Mouse (Mus musculus) CD8-positive naive resting alpha-beta T cell, adult 2 months (primary cell): ENCODE measurements at regions not wholly inside any gene's neighbourhood (a gene's known extent, or its start where the extent isn't known, plus 50 kb on each side); places are given as distances from the start of the nearest gene placed in this dataset.
A peak's percentile ranks its signal among the peaks of the same experiment; 100 is the strongest.

Source experiments
- DNase-seq, 2 experiments: peaks; one replicate each; pipeline ENCODE4 v3.0.0; 2022; ENCODE audit warnings: low read depth in 2 of 2, low spot score in 2 of 2

GRCm38 (mm10) chr10:45009676-45010075, 57.3 kb upstream of the Prep start:
- DNase-seq: no peak

DNA sequence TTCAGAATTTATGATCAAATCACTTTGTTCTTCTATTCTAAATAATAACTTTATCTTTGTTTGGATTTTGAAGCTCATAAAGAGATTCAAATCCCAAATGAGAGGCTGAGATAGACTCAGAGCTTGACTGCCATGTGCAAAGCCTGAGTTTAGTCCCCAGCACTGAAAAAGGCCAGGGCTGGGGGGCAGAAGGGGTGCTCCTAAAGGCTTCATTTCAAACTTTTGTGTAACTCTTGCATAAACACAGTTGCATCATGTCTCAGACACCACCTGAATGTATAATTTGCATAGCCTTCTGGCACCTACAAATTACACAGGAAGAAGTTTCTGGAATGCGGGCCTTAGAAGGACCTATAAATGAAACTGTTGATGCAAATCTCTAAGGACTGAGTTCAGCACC, 57.8 kb upstream of the Prep start:
- no peak for DNase-seq

- DNase-seq: no peak
Observed at GRCm38 (mm10) chr10:45004037-45004653, 62.9 kb upstream of the Prep start.

DNA sequence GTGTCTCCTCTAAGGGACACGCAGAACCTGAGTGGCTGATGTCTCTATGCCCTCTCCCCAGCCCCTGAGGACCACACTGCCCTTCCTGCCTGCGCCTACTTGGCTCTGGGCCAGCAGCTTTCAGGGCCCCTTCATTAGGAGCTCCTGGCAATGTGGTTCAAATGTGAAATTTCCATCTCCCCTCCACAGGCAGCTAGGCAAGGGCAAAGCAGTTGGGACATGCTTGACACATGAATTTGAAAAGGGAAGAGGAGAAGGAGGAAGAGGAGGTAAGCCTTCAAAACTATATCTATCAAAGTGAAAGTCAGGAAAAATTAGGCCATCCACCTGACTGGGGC, 63.7 kb upstream of the Prep start:
- DNase-seq: no peak

GRCm38 (mm10) chr10:45002637-45003343, 64.2 kb upstream of the Prep start:
- no peak for DNase-seq

DNA sequence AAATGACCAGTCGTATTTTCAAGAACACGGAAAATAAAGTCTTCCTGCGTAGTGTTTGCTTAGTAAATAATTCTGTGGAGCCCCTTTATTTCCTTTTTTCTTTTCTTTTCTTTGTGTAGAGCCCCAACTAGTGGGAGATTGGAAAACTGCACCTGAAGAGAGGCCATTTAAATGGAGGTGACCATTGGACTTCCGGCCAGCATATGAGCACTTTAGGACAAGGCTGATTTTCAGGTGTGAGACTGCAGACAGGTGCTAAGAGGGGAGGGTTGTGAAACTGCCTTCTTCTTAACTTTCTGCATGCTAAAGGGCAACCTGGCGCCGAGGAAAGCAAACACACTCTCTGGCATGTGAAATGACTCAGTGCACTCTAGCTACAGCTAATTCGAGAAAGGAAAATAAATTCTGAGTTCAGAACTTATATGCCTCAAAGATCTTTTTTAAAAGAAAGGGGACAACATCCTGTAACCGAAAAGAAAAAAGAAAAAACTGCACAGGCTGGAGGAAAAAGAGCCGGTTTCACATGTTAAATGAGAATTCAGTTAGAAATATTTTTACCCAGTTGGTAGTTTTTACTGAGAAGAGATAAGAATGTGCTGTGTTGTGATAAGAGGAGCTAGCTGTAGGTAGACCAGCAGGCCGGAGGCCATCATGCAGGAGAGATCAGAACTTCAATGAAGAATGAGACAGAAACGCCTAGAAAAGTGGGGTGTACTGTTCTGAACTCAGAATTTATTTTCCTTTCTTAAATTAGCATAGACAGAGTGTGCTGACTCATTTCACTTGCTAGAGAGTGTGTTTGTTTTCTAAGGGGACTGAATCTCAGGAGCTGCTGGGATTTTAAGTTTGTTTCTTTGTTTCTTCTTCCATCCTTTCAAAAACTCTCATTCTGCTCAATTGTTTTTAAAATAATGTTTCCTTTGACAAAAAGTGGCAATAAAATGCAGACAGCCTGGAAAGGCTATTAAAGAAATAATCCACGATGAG, 65.8 kb upstream of the Prep start:
- peak; percentile 7 to 22 for DNase-seq

- no peak for DNase-seq
Observed at GRCm38 (mm10) chr10:45000027-45000840, 66.8 kb upstream of the Prep start.

DNA sequence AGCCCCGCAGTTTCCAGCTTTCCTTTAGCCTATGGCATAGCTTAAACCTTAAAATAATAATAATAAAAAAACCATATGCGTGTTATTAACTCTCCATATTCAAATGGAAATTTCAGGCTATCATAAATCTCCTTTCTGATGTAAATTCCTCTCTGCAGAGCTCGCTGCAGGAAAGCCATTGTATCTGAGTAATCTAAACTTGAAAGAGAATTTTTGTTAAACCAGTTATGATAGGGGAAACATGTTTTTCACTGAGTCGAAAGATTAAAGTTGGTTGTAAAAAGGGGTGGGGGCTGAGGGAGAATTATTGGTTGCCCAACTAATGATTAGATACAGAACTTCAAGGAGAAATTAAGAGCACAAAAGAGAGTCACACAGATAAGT, 69.1 kb upstream of the Prep start:
- no peak for DNase-seq

DNA sequence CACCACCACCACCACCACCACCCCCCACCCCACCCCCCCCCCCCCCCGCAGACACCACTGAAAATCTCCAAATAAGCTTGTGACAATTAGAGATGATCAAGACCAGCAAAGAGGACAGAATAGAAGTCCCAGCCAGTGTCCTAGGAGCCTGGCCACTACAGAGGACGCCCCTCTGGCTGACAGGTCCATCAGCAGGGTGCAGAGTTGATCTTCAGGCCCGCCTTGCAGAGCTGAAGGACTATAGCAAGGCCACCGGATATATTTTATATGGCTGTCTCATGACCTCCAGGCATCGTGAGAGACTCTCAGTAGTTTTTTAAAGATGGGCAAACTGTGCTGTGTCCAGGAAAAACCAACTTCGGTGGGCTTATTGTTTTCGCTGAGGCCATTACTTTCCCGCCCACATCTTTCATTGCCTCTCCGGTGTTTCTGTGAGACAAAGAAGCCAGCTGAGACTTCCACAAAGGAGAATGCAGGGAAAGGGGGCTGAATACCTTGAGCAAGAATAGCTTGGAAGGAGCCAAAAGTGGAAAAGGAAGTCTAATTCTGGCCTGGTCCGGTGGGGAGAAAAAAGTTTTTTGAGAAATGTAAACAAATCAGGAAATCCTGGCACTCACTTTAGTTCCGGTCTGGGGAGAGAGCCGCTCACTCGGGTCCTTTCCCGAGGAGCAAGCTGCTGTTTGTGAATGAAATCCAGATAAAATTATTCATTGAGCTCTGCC, 69.7 kb upstream of the Prep start:
- no peak for DNase-seq

DNA sequence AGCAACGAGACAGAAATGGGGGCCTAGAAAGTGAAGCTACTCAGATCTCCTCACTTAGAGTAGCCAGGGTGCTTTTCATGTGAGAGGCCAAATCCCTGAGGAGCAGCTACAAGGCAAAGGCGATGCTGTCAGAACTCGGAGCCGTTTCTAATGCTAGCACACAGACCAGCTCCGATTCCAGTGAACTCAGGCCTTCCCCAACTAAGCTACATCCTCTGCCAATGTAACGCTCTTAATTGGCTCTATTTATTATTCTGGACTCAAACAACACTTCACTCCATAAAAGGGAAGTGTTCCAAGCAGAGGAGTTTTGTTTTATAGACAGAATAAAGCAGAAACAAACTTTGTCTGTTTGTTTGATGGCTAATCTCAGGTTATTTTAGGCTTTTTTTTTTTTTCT, 71.2 kb upstream of the Prep start:
- no peak for DNase-seq

GRCm38 (mm10) chr10:44994385-44995281, 72.4 kb upstream of the Prep start:
- DNase-seq: no peak

- no peak for DNase-seq
Observed at GRCm38 (mm10) chr10:44993470-44994260, 73.3 kb upstream of the Prep start.

GRCm38 (mm10) chr10:44989539-44989938, 77.5 kb upstream of the Prep start:
- no peak for DNase-seq

DNA sequence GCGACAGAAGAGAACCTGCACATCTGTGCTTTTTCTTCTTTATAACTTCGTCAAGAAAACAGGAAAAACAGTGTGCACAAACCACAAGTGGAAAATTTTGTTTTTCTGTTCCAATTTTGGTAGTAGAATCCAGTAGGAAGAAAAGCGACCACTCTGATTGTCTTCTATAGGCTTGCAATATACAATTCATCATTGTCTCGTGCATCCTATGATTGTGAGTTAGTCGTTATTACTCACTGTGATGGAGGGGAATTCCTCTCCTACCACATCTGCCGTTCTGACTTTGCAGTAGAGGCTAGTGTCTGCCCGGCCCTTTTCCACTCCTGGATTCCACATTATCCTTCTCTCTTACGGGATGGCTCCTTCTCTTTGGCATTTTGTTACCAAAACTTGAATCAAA, 78.2 kb upstream of the Prep start:
- DNase-seq: no peak

- DNase-seq: no peak
Observed at GRCm38 (mm10) chr10:44987615-44988014, 79.4 kb upstream of the Prep start.

DNA sequence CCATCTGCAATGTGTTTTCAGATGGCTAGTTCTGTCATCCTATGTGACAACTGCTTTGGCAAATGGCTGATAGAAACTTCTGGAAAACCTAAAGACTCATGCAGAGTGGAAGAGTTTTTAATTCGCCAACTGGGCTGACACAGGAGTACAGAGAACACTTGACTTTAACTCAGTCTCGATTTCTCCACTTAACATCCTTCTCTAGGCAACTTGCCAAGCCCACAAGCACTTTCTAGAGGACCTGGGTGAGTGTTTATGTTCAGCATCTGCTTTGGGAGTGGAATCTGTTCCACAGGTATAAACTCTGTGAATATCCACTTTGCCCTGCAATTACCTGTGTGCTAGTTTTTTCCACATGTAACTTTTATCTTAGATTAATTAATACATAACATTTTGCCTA, 85.1 kb upstream of the Prep start:
- no peak for DNase-seq

- no peak for DNase-seq
Observed at GRCm38 (mm10) chr10:44976815-44977214, 90.2 kb upstream of the Prep start.

DNA sequence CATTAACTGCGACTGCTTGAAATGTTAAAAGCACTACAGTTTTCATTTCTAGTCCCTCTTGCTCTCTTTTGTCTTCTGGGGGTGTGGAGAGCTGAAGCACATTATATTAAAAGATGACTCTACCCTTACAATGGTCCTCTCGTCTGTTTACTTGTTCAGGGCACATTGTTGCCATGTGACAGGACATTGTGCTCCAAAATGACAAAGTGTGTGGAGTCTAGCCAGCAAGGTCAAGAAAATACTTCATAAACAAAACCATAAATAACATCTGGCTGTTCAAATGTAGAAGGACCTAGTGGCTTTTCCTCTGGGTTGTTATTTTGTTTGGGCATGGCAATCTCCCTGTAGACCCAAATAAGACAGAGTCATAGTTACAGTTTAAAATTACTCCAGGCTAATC, 95.1 kb upstream of the Prep start:
- DNase-seq: no peak

DNA sequence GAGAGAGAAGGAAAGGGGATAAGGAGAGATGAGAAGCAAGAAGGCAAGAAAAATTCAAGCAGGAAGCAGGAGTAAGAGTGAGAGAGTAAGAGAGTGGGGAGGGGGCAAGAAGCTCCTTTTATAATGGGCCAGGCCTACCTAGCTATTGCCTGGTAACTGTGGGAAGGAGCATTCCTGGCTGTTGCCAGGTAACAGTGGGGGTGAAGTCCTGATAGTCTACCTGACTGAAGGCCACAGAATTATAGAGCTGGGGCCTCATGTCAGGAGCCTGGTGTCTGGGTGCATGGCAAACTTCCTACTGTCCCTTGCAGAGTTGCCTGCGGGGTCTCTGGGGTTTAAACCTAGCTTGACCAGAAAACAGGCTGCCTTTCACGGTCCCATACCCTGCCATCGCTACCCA, 107.0 kb upstream of the Prep start:
- no peak for DNase-seq
